Comparison of ENCODE assay signal across 8 mouse cellular contexts in the genomic region with DNA sequence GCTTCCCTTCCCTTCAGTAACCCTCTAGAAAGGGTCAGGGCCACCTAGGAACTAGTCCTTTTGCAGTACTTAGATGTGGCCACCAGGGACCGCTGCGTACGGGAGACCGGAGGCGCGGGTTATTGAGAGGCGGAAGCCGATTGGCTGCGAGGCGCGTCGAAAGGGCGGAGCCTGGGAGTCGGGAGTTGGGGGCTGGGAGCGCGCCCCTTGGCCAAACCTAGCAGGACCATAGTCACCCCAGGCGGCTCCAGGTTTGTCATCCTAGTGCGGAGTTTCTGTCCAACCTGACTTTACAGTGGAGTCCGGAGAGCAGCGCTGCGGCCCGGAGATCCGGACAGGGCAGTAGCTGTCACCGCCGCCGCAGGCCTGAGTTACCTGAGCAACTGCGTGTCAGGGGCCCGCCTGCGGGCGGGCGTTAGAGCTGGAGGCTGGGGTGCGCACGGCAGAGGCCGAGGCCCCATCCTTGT. TPM values are rescaled to one million over a fixed set of nuclear protein-coding genes. Genes with fewer than 3 reads are reported as not detected.
DNase-seq lines count a peak whose midpoint lies in the region; ATAC-seq lines count a peak whose summit lies in the region.

No protein-coding gene starts in this region.

- H3K36me3 ChIP-seq in hindbrain, embryonic 13.5 days, result no peaks in the 10 kb centered on the region

- H3K27ac ChIP-seq in hindbrain, embryonic 13.5 days, result peak overlapping the region; percentile 60

- no peaks in the 10 kb centered on the region for H3K9me3 ChIP-seq in hindbrain, embryonic 13.5 days

- peak overlapping the region; percentile 97 for H3K4me2 ChIP-seq in hindbrain, embryonic 13.5 days

- H3K4me3 ChIP-seq in hindbrain, embryonic 13.5 days, result peak overlapping the region; percentile 83

- under 1% methylated on average over 34 of the region's 34 CpGs for WGBS in hindbrain, embryonic 13.5 days

- ATAC-seq in hindbrain, embryonic 13.5 days (ENCODE audit: low FRiP score), result peak; percentile 92

- H3K9ac ChIP-seq in hindbrain, embryonic 13.5 days, result peak overlapping the region; percentile 81

- peak; percentile 97 for DNase-seq in R1 (ENCODE audit: low read depth, low spot score)
- peak; percentile 98 to 99 for DNase-seq in cerebellum, postnatal 14 days
- DNase-seq in frontal cortex, postnatal 14 days (ENCODE audit: low spot score in 2 of 2), result peak; percentile 87 to 94
- DNase-seq in layer of hippocampus, postnatal 25 days (ENCODE audit: extremely low spot score in 1 of 2, low spot score in 1 of 2), result peak; percentile 94 to 96
- DNase-seq in lung, postnatal 14 days, result peak; percentile 98
- peak; percentile 91 for DNase-seq in ovary, postnatal 36 days (ENCODE audit: low spot score)
- DNase-seq in thymus, postnatal 14 days, result peak; percentile 98

- peaks cover 13% of the 10 kb centered on the region for H3K27me3 ChIP-seq in hindbrain, embryonic 13.5 days

- peaks cover 17% of the 10 kb centered on the region for H3K4me1 ChIP-seq in hindbrain, embryonic 13.5 days (replicated peaks)

RNA-seq across cellular contexts. Expression of gene Stim1, which starts 0.5 kb away (rescaled TPM):
- 9.6 and 9.9 TPM in 2 replicates for polyA plus RNA-seq in hindbrain, embryonic 13.5 days (2015; fragmentation: Nextera tagmentation; extraction: Ambion mirVana)
- 10 to 100 TPM; 67.7 to 70.4 TPM for total RNA-seq in layer of hippocampus, postnatal 25 days (2021)

RNA-seq across cellular contexts. Expression of gene Rhog, which starts 11.3 kb away (rescaled TPM):
- polyA plus RNA-seq in hindbrain, embryonic 13.5 days (2015; fragmentation: Nextera tagmentation; extraction: Ambion mirVana), result 19.1 and 21.0 TPM in 2 replicates
- 10 to 100 TPM; 28.9 to 30.2 TPM for total RNA-seq in layer of hippocampus, postnatal 25 days (2021)

RNA-seq across cellular contexts. Expression of gene Pgap2, which starts 57.1 kb away (rescaled TPM):
- 48.0 and 53.0 TPM in 2 replicates for polyA plus RNA-seq in hindbrain, embryonic 13.5 days (2015; fragmentation: Nextera tagmentation; extraction: Ambion mirVana)
- total RNA-seq in layer of hippocampus, postnatal 25 days (2021), result 10 to 100 TPM; 27.7 to 34.0 TPM

RNA-seq across cellular contexts. Expression of gene Nup98, which starts 57.2 kb away (rescaled TPM):
- polyA plus RNA-seq in hindbrain, embryonic 13.5 days (2015; fragmentation: Nextera tagmentation; extraction: Ambion mirVana), result 23.4 and 25.0 TPM in 2 replicates
- total RNA-seq in layer of hippocampus, postnatal 25 days (2021), result 10 to 100 TPM; 36.7 to 37.8 TPM

Comparison
In these comparisons a context has a peak if more than half of its experiments do, and no peak if none do; other contexts are left out.
1. Peak in every context shown above with its lines: DNase-seq, ATAC-seq, H3K4me3 ChIP-seq and H3K27ac ChIP-seq.